Mouse (Mus musculus): ENCODE measurements around the gene Clhc1. TPM values are rescaled to one million over a fixed set of nuclear protein-coding genes. Genes with fewer than 3 reads are reported as not detected.
"Not testable (repeated sequence)": the region's sequence is repeated elsewhere in the genome, so short reads cannot be mapped to it uniquely, and the experiment has no call there.

Gene Clhc1
- polyA plus RNA-seq, 1 experiment from 2014 or later: 0.15 TPM

DNA sequence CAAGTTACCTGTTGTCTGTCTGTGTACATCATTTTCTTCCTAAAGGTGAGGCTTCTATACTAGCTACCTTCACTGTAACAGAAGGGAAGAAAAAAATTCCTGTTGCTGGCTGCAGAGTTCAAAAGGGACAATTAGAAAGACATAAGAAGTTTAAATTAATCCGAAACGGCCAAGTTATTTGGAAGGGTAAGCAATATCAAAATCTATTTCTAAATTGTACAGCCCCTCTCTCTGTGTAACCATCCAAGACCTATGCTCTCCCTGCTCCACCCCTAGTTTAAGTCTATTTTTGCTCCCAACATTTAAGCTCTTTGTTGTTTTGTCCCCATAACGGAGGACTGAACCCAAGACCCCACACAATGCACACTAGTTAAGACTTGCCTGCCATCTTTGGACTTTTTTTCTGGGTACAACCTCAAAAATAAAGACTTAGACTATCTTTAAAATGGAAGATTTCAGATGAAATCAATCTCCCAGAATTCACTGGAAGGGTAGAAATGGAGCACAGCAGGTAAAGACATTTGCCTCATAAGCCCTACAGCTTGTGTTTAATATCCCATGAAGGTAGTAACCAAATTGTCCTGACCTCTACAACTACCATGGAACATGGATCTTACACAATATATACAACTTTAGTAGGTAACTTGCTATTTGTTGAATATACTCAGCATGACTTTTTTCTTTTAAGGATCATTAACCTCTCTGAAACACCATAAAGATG lies 3.4 kb upstream of the Clhc1 start:
- Histone ChIP-seq H3K27me3 (replicated peaks) (no peaks in the 10 kb centered on the region), H3K4me2 (replicated peaks) (no peak overlapping the region), H3K9me3 (no peaks in the 10 kb centered on the region), H3K27ac (no peak overlapping the region), H3K36me3 (peaks cover 46% of the 10 kb centered on the region), H3K9ac (no peak overlapping the region), H3K4me1 (peaks cover 14% of the 10 kb centered on the region), H3K4me3 (no peak overlapping the region)
- no peak for ATAC-seq (ENCODE audit: low FRiP score, low read depth)
- WGBS: 88% methylated on average over 3 of the region's 3 CpGs

DNA sequence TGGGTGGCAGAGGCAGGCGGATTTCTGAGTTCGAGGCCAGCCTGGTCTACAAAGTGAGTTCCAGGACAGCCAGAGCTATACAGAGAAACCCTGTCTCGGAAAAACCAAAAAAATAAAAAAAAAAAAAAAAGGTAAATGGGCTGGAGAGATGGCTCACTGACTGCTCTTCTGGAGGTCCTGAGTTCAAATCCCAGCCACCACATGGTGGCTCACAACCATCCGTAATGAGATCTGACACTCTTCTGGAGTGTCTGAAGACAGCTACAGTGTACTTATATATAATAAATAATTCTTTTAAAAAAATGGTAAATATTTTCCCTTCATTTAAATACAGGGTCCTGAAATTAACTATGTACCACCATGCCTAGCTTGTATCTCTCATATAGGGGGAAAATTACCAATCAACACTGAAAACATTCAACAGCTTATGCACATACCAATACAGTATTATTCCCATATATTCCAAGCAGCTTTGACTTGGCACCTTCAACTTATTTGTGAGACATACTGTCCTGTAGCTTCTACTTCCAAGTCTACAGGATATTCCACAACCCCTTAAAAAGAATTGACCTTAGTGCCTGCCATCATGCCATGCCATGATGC lies 2.5 kb upstream of the Clhc1 start:
- peaks cover 14% of the 10 kb centered on the region for H3K4me1 ChIP-seq
- H3K4me3 ChIP-seq; H3K9me3 ChIP-seq; H3K27ac ChIP-seq; H3K27me3 ChIP-seq (replicated peaks); H3K4me2 ChIP-seq (replicated peaks); ATAC-seq (ENCODE audit: low FRiP score, low read depth); H3K9ac ChIP-seq: not testable (repeated sequence)
- H3K36me3 ChIP-seq: peaks cover 46% of the 10 kb centered on the region
- 92% methylated on average over 4 of the region's 4 CpGs for WGBS

DNA sequence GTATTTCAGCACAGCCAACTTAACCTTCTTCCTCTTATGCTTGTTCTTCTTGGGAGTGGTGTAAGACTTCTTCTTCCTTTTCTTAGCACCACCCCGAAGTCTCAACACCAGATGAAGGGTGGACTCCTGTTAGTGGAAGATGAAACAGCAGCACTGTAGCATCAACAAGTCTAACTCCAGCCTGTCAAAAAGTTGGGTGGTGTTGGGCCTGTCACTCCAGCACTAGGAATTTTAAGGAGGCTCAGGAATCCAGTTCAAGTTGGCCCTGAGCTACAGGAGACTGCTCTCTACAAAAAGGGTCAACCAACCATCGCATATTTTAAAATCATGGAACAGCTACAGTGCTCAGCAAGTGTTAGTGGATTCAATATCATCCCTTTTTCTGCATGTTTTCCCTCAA lies 1.5 kb upstream of the Clhc1 start:
- 97% methylated on average over 2 of the region's 2 CpGs for WGBS
- Histone ChIP-seq H3K4me2 (replicated peaks) (peak overlapping the region; percentile 71), H3K36me3 (peaks cover 39% of the 10 kb centered on the region), H3K4me3 (peak overlapping the region; percentile 63; the same call in 1 of the 2 replicates), H3K4me1 (peaks cover 14% of the 10 kb centered on the region)
- not testable (repeated sequence) for H3K27ac ChIP-seq; H3K9ac ChIP-seq; H3K27me3 ChIP-seq (replicated peaks); ATAC-seq (ENCODE audit: low FRiP score, low read depth); H3K9me3 ChIP-seq

DNA sequence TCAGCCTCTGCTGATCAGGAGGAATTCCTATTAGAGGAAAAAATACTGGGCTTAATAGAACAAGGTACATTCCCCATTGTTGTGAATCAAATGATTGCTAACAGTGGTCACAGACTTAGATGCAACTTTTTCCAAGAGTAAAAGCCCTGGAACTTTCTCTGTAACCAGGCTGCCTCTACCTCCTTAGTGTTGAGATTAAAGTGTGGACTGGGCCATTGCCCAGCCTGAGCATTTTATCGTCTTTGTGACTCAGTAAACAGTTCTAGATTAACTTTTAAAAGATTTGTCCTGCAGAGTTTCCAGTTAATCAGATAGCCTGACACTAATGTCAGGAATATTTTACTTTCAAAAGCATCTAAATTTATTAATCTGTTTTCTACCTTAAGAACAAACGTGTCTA lies 988 bp upstream of the Clhc1 start:
- Histone ChIP-seq H3K27me3 (replicated peaks) (no peaks in the 10 kb centered on the region), H3K9me3 (no peaks in the 10 kb centered on the region), H3K4me1 (peaks cover 14% of the 10 kb centered on the region), H3K4me3 (peak overlapping the region; percentile 63), H3K4me2 (replicated peaks) (peak overlapping the region; percentile 71), H3K9ac (peak overlapping the region; percentile 76), H3K27ac (no peak overlapping the region), H3K36me3 (peaks cover 35% of the 10 kb centered on the region)
- no peak for ATAC-seq (ENCODE audit: low FRiP score, low read depth)
- 22% methylated on average over 2 of the region's 2 CpGs for WGBS

DNA sequence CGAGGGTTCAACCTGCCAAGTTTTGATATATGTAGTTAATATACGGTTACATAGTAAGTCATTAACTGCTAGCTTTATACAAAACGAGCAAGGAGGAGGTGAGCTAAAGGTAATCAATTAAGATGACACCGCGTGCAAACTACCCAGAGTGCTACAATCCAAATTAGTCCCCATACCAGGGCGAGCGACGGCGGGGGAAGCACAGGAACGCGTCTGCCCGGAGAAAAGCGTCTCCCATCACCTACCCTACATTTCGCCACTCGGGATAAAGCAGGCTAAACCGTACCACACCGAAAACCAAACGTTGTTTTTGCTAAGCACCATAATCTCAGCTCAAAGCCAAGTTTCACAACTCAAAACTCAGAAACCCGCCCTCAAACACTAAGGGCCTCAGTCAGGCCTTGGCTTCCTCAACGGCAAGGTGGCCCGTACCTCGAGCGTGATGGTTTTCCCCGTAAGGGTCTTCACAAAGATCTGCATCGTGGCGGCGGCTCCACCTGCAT lies 450 bp upstream of the Clhc1 start:
- Histone ChIP-seq H3K27ac (0 out of 2 replicates have a peak overlapping the region, but pooled peaks have one; percentile 42), H3K4me1 (peaks cover 14% of the 10 kb centered on the region), H3K9me3 (no peaks in the 10 kb centered on the region), H3K9ac (peak overlapping the region; percentile 76), H3K36me3 (peaks cover 32% of the 10 kb centered on the region), H3K4me3 (peak overlapping the region; percentile 63), H3K4me2 (replicated peaks) (peak overlapping the region; percentile 71), H3K27me3 (replicated peaks) (no peaks in the 10 kb centered on the region)
- ATAC-seq (ENCODE audit: low FRiP score, low read depth): peak; percentile 35
- WGBS: under 1% methylated on average over 27 of the region's 27 CpGs

DNA sequence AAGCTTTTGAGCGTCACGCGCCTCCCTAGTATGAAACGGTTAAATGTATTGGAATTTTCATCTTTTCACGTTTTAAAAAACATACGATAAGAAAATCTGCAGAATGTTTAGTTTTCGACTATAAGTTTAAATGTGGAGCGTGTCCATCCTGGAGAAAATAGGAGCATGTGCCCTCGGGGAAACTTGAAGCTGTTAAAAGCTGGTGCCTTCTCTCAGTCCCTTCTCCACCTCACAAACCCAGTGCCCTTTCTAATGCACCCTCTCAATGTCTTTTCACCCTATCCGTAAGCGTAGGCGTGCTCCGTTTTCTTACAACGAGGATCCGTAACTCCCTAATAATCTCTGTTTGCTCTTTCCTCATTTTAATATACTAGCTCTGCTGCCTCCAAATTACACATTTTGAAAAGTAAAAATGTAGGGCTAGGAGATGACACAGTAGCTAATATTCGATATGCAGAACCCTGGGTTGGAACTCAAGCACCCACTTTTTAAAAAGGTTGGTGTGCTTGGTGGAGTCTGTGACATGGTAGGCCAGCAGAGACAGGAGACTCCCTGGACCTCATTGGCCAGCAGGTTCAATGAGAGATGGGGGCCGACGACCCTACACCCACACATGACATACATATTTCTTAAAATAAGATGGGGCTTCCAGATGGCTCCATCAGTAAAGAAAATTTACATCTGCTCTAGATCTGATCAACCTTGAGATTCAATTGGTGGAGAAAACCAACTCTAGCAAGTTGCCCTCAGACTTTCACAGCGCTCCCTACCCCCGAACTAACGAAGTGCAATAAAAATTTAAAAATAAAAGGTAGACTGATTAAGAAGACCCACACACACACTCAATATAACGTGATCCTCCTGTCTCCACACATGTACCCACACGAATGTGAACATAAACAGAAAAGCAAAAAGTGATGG lies 1.0 kb downstream of the Clhc1 start:
- Histone ChIP-seq H3K4me2 (replicated peaks) (peak overlapping the region; percentile 71), H3K4me1 (peaks cover 14% of the 10 kb centered on the region), H3K36me3 (peaks cover 26% of the 10 kb centered on the region), H3K27ac (no peak overlapping the region), H3K4me3 (peak overlapping the region; percentile 63), H3K9me3 (no peaks in the 10 kb centered on the region), H3K27me3 (replicated peaks) (no peaks in the 10 kb centered on the region), H3K9ac (peak overlapping the region; percentile 76)
- 26% methylated on average over 23 of the region's 23 CpGs for WGBS
- ATAC-seq (ENCODE audit: low FRiP score, low read depth): no peak

DNA sequence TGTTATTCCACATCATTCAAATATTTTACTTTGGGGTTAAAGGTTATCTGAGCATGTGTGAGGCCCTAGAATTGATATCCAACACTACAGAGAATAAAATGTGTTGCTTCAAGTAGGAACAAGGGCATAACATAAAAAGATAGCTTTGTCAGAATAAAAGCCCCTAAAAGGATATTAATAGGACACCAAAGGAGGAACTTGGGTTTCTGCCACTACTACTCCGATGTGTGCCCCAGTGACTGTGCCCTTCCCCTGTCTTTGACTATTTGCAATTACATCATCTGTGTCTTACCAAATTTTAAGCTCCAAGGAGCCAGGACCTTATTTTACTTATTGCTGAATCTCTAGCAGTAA lies 1.7 kb downstream of the Clhc1 start:
- ATAC-seq (ENCODE audit: low FRiP score, low read depth): no peak
- H3K9ac ChIP-seq: no peak overlapping the region
- H3K27me3 ChIP-seq (replicated peaks): no peaks in the 10 kb centered on the region
- no peak overlapping the region for H3K4me3 ChIP-seq
- H3K4me1 ChIP-seq: peaks cover 14% of the 10 kb centered on the region
- H3K9me3 ChIP-seq: no peaks in the 10 kb centered on the region
- H3K36me3 ChIP-seq: peaks cover 19% of the 10 kb centered on the region
- H3K27ac ChIP-seq: no peak overlapping the region
- no peak overlapping the region for H3K4me2 ChIP-seq (replicated peaks)
- 93% methylated on average over 1 of the region's 1 CpGs for WGBS

DNA sequence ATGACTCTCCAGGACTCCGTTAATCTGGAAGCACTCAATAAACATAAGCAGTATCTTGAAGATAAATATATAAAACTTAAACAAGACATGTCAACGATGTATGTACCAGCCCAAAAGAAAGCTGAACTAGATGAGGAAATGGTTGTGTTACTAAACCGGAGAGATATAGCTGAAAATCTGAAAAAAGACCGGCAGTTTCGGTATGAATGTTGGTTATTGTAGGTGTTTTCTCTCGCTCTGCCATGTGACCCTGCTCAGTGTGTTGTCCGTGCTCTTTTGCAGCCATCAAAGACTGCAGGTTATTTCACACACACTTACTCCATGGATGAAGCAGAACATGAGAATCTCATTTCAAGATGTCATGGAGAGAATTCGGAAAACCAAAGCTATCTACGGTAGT lies 12.7 kb downstream of the Clhc1 start:
- Histone ChIP-seq H3K4me1 (no peaks in the 10 kb centered on the region), H3K4me2 (replicated peaks) (no peak overlapping the region), H3K36me3 (no peaks in the 10 kb centered on the region), H3K4me3 (no peak overlapping the region), H3K27me3 (replicated peaks) (no peaks in the 10 kb centered on the region), H3K9me3 (no peaks in the 10 kb centered on the region), H3K27ac (no peak overlapping the region), H3K9ac (no peak overlapping the region)
- no peak for ATAC-seq (ENCODE audit: low FRiP score, low read depth)
- 91% methylated on average over 9 of the region's 9 CpGs for WGBS

DNA sequence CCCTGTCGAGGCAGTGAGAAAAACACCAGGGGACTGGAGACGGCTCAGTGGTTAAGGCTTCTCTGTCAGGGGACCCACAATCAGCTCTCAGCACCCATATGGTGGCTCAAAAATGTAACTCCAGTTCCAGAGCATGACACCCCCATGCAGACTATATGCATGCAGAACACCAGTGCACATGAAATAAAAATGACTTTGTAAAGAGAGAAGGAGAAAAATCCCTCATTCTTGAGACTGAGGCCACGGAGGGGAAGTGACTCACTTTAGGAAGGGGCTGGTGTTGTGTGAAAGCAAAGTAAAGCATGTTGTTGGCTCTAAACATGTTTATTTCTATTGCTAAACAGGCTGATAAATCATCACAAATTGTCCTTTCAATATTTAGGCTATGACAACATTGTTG lies 13.2 kb downstream of the Clhc1 start:
- no peaks in the 10 kb centered on the region for H3K4me1 ChIP-seq
- H3K27me3 ChIP-seq (replicated peaks): no peaks in the 10 kb centered on the region
- ATAC-seq (ENCODE audit: low FRiP score, low read depth): no peak
- H3K9ac ChIP-seq: no peak overlapping the region
- H3K4me3 ChIP-seq: no peak overlapping the region
- WGBS: 88% methylated on average over 3 of the region's 3 CpGs
- no peaks in the 10 kb centered on the region for H3K9me3 ChIP-seq
- H3K27ac ChIP-seq: no peak overlapping the region
- no peaks in the 10 kb centered on the region for H3K36me3 ChIP-seq
- no peak overlapping the region for H3K4me2 ChIP-seq (replicated peaks)

DNA sequence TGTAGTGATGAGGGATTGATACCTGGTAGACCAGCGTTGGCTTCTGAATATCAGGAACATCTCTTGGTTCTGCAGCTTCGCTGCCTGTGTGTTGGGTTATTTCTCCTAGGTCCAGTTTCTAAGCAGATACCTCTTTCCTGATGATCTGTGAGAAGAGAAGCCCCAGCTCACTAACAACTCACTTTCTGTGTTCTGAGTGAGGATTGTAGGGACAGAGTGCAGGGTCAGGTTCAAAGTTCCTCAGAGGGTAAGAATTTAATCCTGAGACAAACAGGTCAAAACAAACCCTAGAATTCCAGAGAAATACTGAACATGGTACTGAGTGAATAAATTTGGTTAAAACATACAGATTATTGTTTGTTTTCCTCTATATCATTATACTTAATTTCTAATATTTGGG lies 15.7 kb downstream of the Clhc1 start:
- no peak overlapping the region for H3K9ac ChIP-seq
- H3K4me3 ChIP-seq: no peak overlapping the region

DNA sequence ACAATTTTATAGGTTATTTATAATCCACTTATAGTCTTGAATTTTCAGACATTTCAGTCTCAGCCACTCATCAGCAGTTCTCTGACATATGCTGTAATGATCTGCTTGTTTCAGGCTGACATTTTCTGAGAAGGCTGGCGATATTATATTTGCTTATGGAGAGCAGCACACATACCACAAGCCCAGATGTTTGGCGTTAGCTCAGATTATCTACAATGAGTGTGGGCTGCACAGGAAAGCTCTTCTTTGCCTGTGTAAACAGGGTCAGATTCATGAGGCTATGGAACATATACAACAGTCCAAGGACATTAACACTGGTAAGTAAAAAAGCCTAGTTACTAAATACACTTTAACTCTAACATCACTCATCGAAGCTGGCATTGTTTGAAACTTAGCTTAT lies 23.8 kb downstream of the Clhc1 start:
- Histone ChIP-seq H3K4me1 (no peaks in the 10 kb centered on the region), H3K9ac (no peak overlapping the region), H3K9me3 (no peaks in the 10 kb centered on the region), H3K4me3 (no peak overlapping the region), H3K36me3 (no peaks in the 10 kb centered on the region), H3K27ac (no peak overlapping the region), H3K27me3 (replicated peaks) (no peaks in the 10 kb centered on the region), H3K4me2 (replicated peaks) (no peak overlapping the region)
- WGBS: 84% methylated on average over 3 of the region's 3 CpGs
- ATAC-seq (ENCODE audit: low FRiP score, low read depth): no peak

More for the DNA sequence above, 15.7 kb downstream of the Clhc1 start:
- no peak for ATAC-seq (ENCODE audit: low FRiP score, low read depth)
- 95% methylated on average over 2 of the region's 2 CpGs for WGBS
- H3K4me1 ChIP-seq: no peaks in the 10 kb centered on the region
- no peak overlapping the region for H3K4me2 ChIP-seq (replicated peaks)
- H3K36me3 ChIP-seq: no peaks in the 10 kb centered on the region
- H3K9me3 ChIP-seq: no peaks in the 10 kb centered on the region
- H3K27ac ChIP-seq: no peak overlapping the region
- H3K27me3 ChIP-seq (replicated peaks): no peaks in the 10 kb centered on the region

DNA sequence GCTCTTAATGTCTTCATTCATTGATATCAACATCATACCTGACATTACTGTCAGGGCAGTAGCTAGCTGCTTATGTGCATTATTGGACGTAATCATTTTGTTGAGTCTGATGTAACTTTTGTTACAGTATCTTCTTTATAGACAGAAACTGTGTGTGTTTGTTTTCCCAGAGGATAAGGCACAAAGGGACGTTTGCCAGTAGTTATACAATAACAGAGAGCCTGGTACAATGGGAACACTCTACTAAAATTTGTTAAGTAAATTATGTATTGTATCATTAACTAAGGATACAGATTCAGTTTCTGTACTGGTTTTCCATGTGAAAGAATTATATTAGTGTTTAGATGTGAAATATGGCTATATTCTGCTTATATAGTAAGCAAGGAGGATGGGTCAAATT lies 24.9 kb downstream of the Clhc1 start:
- H3K27me3 ChIP-seq (replicated peaks): no peaks in the 10 kb centered on the region
- no peaks in the 10 kb centered on the region for H3K36me3 ChIP-seq
- H3K9ac ChIP-seq: no peak overlapping the region
- H3K27ac ChIP-seq: no peak overlapping the region
- H3K9me3 ChIP-seq: no peaks in the 10 kb centered on the region
- WGBS: 79% methylated on average over 2 of the region's 2 CpGs
- no peak for ATAC-seq (ENCODE audit: low FRiP score, low read depth)
- no peak overlapping the region for H3K4me3 ChIP-seq
- no peak overlapping the region for H3K4me2 ChIP-seq (replicated peaks)
- no peaks in the 10 kb centered on the region for H3K4me1 ChIP-seq

Measured in neural tube, embryonic 12.5 days (tissue).